Mouse (Mus musculus) left cerebral cortex, postnatal 25 days (tissue): ENCODE results near the gene Cdpf1. TPM values are rescaled to one million over a fixed set of nuclear protein-coding genes. Genes with fewer than 3 reads are reported as not detected.

Experiments
- DNase-seq, 2 experiments: peaks; one replicate each; pipeline ENCODE4 v3.0.0; 2022; ENCODE audit warnings: low spot score in 2 of 2, mixed read lengths in 1 of 2
- intact Hi-C: fragments of 180-260 bp; cut with DNase I; formaldehyde crosslinking; loops from one replicate; pipeline ENCODE4 v1.15.1; 2025
- total RNA-seq, 2 experiments: library from RNA; stranded (reverse); gene quantifications; 2 replicates each; pipeline ENCODE4 v1.2.3; 2021

Cdpf1 gene
- total RNA-seq, 2 experiments from 2014 or later: 21.4 to 22.6 TPM

- DNase-seq: no peak
- intact Hi-C loops: no loop called here
Observed at GRCm38 (mm10) chr15:85774419-85774818, 37.1 kb downstream of the Cdpf1 start.

- intact Hi-C loops: no loop called here
- no peak for DNase-seq
Observed at GRCm38 (mm10) chr15:85772146-85772740, 39.3 kb downstream of the Cdpf1 start.

GRCm38 (mm10) chr15:85771306-85772121 is 40.0 kb downstream of the Cdpf1 start:
- intact Hi-C loops: no loop called here
- DNase-seq: no peak

- no peak for DNase-seq
- intact Hi-C loops: no loop called here
Observed at GRCm38 (mm10) chr15:85768991-85769390, 42.5 kb downstream of the Cdpf1 start.

- no peak for DNase-seq
- intact Hi-C loops: no loop called here
Observed at GRCm38 (mm10) chr15:85766677-85767076, 44.8 kb downstream of the Cdpf1 start.

- DNase-seq: no peak
- intact Hi-C loops: no loop called here
Observed at GRCm38 (mm10) chr15:85765022-85765421, 46.5 kb downstream of the Cdpf1 start.

- intact Hi-C loops: no loop called here
- no peak for DNase-seq
Observed at GRCm38 (mm10) chr15:85762761-85763160, 48.7 kb downstream of the Cdpf1 start.

- no peak for DNase-seq
- intact Hi-C loops: no loop called here
Observed at GRCm38 (mm10) chr15:85757768-85758167, 53.7 kb downstream of the Cdpf1 start.

Other genes with a start within 250 kb of the Cdpf1 start
- gene Wnt7b, start 229.2 kb downstream of the Cdpf1 start, total RNA-seq: 10 to 100 TPM; 31.3 to 34.4 TPM
- gene Ppara, start 76.7 kb downstream of the Cdpf1 start, total RNA-seq: 1 to 10 TPM; 3.3 to 4.2 TPM
- under 1 TPM; 0.69 to 0.92 TPM for gene Pkdrej, start 10.0 kb upstream of the Cdpf1 start, total RNA-seq
- 1 to 10 TPM; 4.0 to 7.1 TPM for gene Ttc38, start 20.6 kb upstream of the Cdpf1 start, total RNA-seq
- gene Gtse1, start 48.0 kb upstream of the Cdpf1 start, total RNA-seq: under 1 TPM; 0.50 to 0.82 TPM
- 10 to 100 TPM; 25.3 to 29.3 TPM for gene Trmu, start 67.6 kb upstream of the Cdpf1 start, total RNA-seq
- gene Celsr1, start 222.1 kb upstream of the Cdpf1 start, total RNA-seq: 1 to 10 TPM; 3.1 to 3.9 TPM
- 10 to 100 TPM; 42.0 to 47.6 TPM for gene Gramd4, start 246.0 kb upstream of the Cdpf1 start, total RNA-seq